Mouse (Mus musculus): ENCODE measurements around the gene Cemip.
"Not testable (repeated sequence)": the region's sequence is repeated elsewhere in the genome, so short reads cannot be mapped to it uniquely, and the experiment has no call there.

The Cemip gene

GRCm38 (mm10) chr7:83894348-83894747, 192.0 kb downstream of the Cemip start:
- CTCF ChIA-PET: no interaction called here

- CTCF ChIA-PET: no interaction called here
Observed at GRCm38 (mm10) chr7:83892333-83892669, 194.0 kb downstream of the Cemip start.

- CTCF ChIA-PET: interaction anchor here (0.6 to 0.7 kb wide), 2 partner anchors 39 to 211 kb away, joined by 3 to 10 read pairs; no protein-coding TSS in a partner anchor
Observed at GRCm38 (mm10) chr7:83891433-83892332, 194.6 kb downstream of the Cemip start.

- CTCF ChIA-PET: not testable (repeated sequence)
Observed at GRCm38 (mm10) chr7:83889946-83890345, 196.4 kb downstream of the Cemip start.

GRCm38 (mm10) chr7:83889383-83889782, 196.9 kb downstream of the Cemip start:
- CTCF ChIA-PET: no interaction called here

- CTCF ChIA-PET: no interaction called here
Observed at GRCm38 (mm10) chr7:83886366-83887129, 199.8 kb downstream of the Cemip start.

GRCm38 (mm10) chr7:83885835-83886234, 200.5 kb downstream of the Cemip start:
- CTCF ChIA-PET: no interaction called here

GRCm38 (mm10) chr7:83884921-83885532, 201.3 kb downstream of the Cemip start:
- CTCF ChIA-PET: no interaction called here

- CTCF ChIA-PET: no interaction called here
Observed at GRCm38 (mm10) chr7:83884021-83884658, 202.2 kb downstream of the Cemip start, which contains the start of the genes Tlnrd1 and Mesd. TSS of gene Tlnrd1 (minus strand) at chr7:83884305. TSS of gene Mesd (plus strand) at chr7:83884466.

GRCm38 (mm10) chr7:83883276-83884020, 202.9 kb downstream of the Cemip start:
- CTCF ChIA-PET: no interaction called here
